Mouse (Mus musculus): Measurements from ENCODE around the gene Tra2a.

DNA sequence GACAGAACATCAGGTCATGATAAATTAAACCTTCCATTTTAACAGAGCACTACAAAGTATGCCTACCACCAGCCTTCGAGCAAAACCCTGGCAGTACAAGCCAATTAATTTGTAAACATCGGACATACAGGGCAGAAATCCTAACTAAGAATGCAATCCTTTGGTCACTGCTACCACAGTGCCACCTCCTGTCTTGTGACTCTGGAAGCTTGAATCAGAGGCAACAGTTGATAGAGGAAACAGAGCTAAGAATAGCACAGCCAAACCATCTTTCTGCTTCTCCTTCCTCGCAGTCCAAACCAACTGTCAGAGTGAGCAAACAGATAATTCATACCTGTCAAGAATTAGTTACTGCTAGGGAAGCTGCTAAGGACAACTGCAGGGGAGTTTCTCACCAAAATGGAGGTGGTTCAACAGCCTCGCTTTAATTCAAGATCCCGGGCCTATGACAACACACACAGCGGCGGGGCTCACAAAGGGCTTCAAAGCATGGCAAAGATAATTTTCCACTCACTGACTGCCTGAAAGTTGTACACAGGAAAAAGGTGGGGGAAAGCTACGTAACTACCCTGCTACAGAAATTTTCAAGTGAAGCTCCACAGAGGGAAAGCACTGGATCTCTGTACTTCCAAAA lies 55.4 kb downstream of the Tra2a start:
- no peak for TF ChIP-seq CTCF (IDR thresholded peaks at IDR 0.05; ENCODE audit: control insufficient read depth, insufficient read depth, low read length)
- TF ChIP-seq POLR2A (IDR thresholded peaks at IDR 0.05; ENCODE audit: borderline replicate concordance, control insufficient read depth, low read depth, low read length) = no peak
